ENCODE assay signal across 13 mouse cellular contexts in the genomic region with DNA sequence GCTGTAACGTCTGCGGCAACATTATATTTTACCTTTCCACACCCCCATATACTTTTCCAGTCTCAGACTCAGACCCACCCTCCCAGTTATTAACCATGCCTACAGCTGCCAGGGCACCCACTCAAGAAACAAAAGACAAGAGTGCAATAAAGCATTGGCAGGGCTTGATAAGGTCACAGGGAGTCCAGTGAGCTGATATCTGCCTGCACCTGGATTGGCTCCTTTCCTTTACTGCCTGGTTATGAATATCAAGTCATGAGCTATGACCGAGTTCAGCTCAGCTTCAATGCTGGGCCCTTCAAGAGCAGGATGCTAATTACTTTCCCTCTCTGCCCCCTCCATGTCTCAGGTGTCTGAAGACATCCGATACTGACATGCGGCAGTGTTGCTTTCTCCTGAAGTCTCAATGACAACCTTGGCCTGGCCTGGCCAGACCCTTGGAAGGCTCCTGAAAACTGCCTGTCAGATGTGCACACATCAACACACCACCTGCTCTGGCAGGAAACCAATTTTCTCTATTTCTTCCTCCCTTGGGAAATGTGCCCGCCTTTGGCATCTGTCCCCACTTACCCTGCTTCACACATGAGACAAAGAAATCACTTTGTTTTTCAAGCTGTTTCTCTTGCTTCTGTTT.
DNase-seq lines count a peak whose midpoint lies in the region; ATAC-seq and TF ChIP-seq lines count a peak whose summit lies in the region.
"Had no signal": no experiment of that assay in that cellular context is flagged by ENCODE, and none has a peak within 500 bp of the region (broad histone marks: within the 10 kb centered on the region; RNA-seq: fewer than 3 reads in every experiment).

No protein-coding gene starts in this region.

- intact Hi-C loops in left cerebral cortex, postnatal 10 days (cut with DNase I): no loop called here
- intact Hi-C loops in left cerebral cortex, adult 2 months (cut with DNase I): no loop called here

- 68% methylated on average over 6 of the region's 6 CpGs for WGBS in forebrain, embryonic 14.5 days
- WGBS in forebrain, embryonic 11.5 days: 90% methylated on average over 6 of the region's 6 CpGs
- WGBS in kidney, embryonic 15.5 days: 59% methylated on average over 6 of the region's 6 CpGs
- WGBS in embryonic facial prominence, embryonic 11.5 days: 51% methylated on average over 6 of the region's 6 CpGs
- 31% methylated on average over 6 of the region's 6 CpGs for WGBS in small intestine, adult 2 months

- peak; percentile 68 for DNase-seq in forebrain, embryonic 14.5 days (ENCODE audit: low spot score)
- DNase-seq in forebrain, embryonic 11.5 days (ENCODE audit: low spot score): no peak
- DNase-seq in kidney, adult 11 months: no peak
- peak; percentile 33 for DNase-seq in embryonic facial prominence, embryonic 11.5 days (ENCODE audit: low spot score)
- DNase-seq in left cerebral cortex, postnatal 10 days (ENCODE audit: extremely low spot score in 1 of 2, low spot score in 2 of 2): no peak
- no peak for DNase-seq in left cerebral cortex, adult 2 months (ENCODE audit: extremely low spot score in 1 of 2, low spot score in 2 of 2)
- DNase-seq: adrenal gland, adult 8-10 months; kidney, adult 8-10 months; thymus, postnatal 36 days had no signal

- peaks cover 7% of the 10 kb centered on the region; the same call in 1 of the 2 replicates for H3K4me1 ChIP-seq in forebrain, embryonic 14.5 days (ENCODE audit: control insufficient read depth, insufficient read depth, low read length)
- no peaks in the 10 kb centered on the region for H3K4me1 ChIP-seq in forebrain, embryonic 11.5 days (replicated peaks; ENCODE audit: control insufficient read depth, insufficient read depth, low read length)
- H3K4me1 ChIP-seq in kidney, embryonic 15.5 days: no peaks in the 10 kb centered on the region
- H3K4me1 ChIP-seq in embryonic facial prominence, embryonic 11.5 days (ENCODE audit: control insufficient read depth, insufficient read depth, low read length): no peaks in the 10 kb centered on the region
- peaks cover 4% of the 10 kb centered on the region; the same call in 1 of the 2 replicates for H3K4me1 ChIP-seq in small intestine, adult 2 months (ENCODE audit: control insufficient read depth, insufficient read depth, insufficient read length, low read length)

- peak; percentile 80 for ATAC-seq in forebrain, embryonic 14.5 days
- no peak for ATAC-seq in forebrain, embryonic 11.5 days (replicated peaks; ENCODE audit: low FRiP score)
- 0 out of 2 replicates have a peak, but pooled peaks have one; percentile 33 for ATAC-seq in kidney, embryonic 15.5 days (replicated peaks; ENCODE audit: low FRiP score)
- 0 out of 2 replicates have a peak, but pooled peaks have one; percentile 34 for ATAC-seq in embryonic facial prominence, embryonic 11.5 days (replicated peaks; ENCODE audit: insufficient number of reproducible peaks, low FRiP score, low TSS enrichment, low read depth)

- no peaks in the 10 kb centered on the region for H3K36me3 ChIP-seq in forebrain, embryonic 14.5 days (ENCODE audit: control insufficient read depth, insufficient read depth, low read length)
- H3K36me3 ChIP-seq in forebrain, embryonic 11.5 days (ENCODE audit: control insufficient read depth, insufficient read depth, low read length): no peaks in the 10 kb centered on the region
- H3K36me3 ChIP-seq in kidney, embryonic 15.5 days: no peaks in the 10 kb centered on the region
- H3K36me3 ChIP-seq in embryonic facial prominence, embryonic 11.5 days (replicated peaks; ENCODE audit: control insufficient read depth, insufficient read depth, low read depth, low read length): no peaks in the 10 kb centered on the region
- no peaks in the 10 kb centered on the region for H3K36me3 ChIP-seq in small intestine, adult 2 months (ENCODE audit: control insufficient read depth, insufficient read depth, low read length)
- H3K36me3 ChIP-seq: neural tube, embryonic 13.5 days had no signal

- H3K27me3 ChIP-seq in forebrain, embryonic 14.5 days (replicated peaks; ENCODE audit: control insufficient read depth, insufficient read depth, low read length): no peaks in the 10 kb centered on the region
- H3K27me3 ChIP-seq in forebrain, embryonic 11.5 days (ENCODE audit: control insufficient read depth, insufficient read depth, low read length): no peaks in the 10 kb centered on the region
- H3K27me3 ChIP-seq in kidney, embryonic 15.5 days: no peaks in the 10 kb centered on the region
- no peaks in the 10 kb centered on the region for H3K27me3 ChIP-seq in embryonic facial prominence, embryonic 11.5 days (ENCODE audit: control insufficient read depth, insufficient read depth, low read length)
- H3K27me3 ChIP-seq in small intestine, adult 2 months (ENCODE audit: control insufficient read depth, insufficient read depth, low read length): no peaks in the 10 kb centered on the region
- H3K27me3 ChIP-seq: neural tube, embryonic 13.5 days had no signal

- H3K9ac ChIP-seq in forebrain, embryonic 14.5 days (ENCODE audit: low read length): no peak overlapping the region
- H3K9ac ChIP-seq in forebrain, embryonic 11.5 days (ENCODE audit: low read length): no peak overlapping the region
- H3K9ac ChIP-seq in kidney, embryonic 15.5 days: no peak overlapping the region
- no peak overlapping the region for H3K9ac ChIP-seq in embryonic facial prominence, embryonic 11.5 days (replicated peaks; ENCODE audit: low read length)
- H3K9ac ChIP-seq: liver, embryonic 14.5 days; neural tube, embryonic 13.5 days had no signal

- no peak overlapping the region for H3K4me2 ChIP-seq in forebrain, embryonic 14.5 days (ENCODE audit: low read length)
- no peak overlapping the region for H3K4me2 ChIP-seq in forebrain, embryonic 11.5 days (ENCODE audit: low read depth, low read length, severe bottlenecking)
- no peak overlapping the region for H3K4me2 ChIP-seq in kidney, embryonic 15.5 days
- no peak overlapping the region for H3K4me2 ChIP-seq in embryonic facial prominence, embryonic 11.5 days (ENCODE audit: low read depth, low read length)
- H3K4me2 ChIP-seq: neural tube, embryonic 13.5 days had no signal

- TF ChIP-seq CTCF in small intestine, adult 2 months (IDR thresholded peaks at IDR 0.05; ENCODE audit: extremely low read depth, insufficient read length, insufficient replicate concordance, low read depth, low read length): no peak
- TF ChIP-seq CTCF in left cerebral cortex, adult 2 months (IDR thresholded peaks at IDR 0.05): no peak

- H3K4me3 ChIP-seq in forebrain, embryonic 14.5 days (ENCODE audit: low read depth, low read length): no peak overlapping the region
- H3K4me3 ChIP-seq in forebrain, embryonic 11.5 days (ENCODE audit: low read depth, low read length): no peak overlapping the region
- no peak overlapping the region for H3K4me3 ChIP-seq in kidney, embryonic 15.5 days (replicated peaks)
- no peak overlapping the region for H3K4me3 ChIP-seq in embryonic facial prominence, embryonic 11.5 days (ENCODE audit: low read depth, low read length)
- no peak overlapping the region for H3K4me3 ChIP-seq in small intestine, adult 2 months (ENCODE audit: low read depth, low read length)
- H3K4me3 ChIP-seq in left cerebral cortex, adult 2 months: no peak overlapping the region
- H3K4me3 ChIP-seq: neural tube, embryonic 13.5 days had no signal

- no peaks in the 10 kb centered on the region for H3K9me3 ChIP-seq in forebrain, embryonic 14.5 days (replicated peaks; ENCODE audit: control insufficient read depth, low read length)
- H3K9me3 ChIP-seq in forebrain, embryonic 11.5 days (ENCODE audit: control insufficient read depth, low read length): no peaks in the 10 kb centered on the region
- no peaks in the 10 kb centered on the region for H3K9me3 ChIP-seq in kidney, embryonic 15.5 days (replicated peaks)
- H3K9me3 ChIP-seq in embryonic facial prominence, embryonic 11.5 days (replicated peaks; ENCODE audit: control insufficient read depth, low read length): no peaks in the 10 kb centered on the region
- H3K9me3 ChIP-seq: neural tube, embryonic 13.5 days had no signal

- no peak for TF ChIP-seq POLR2A in small intestine, adult 2 months (IDR thresholded peaks at IDR 0.05; ENCODE audit: low read depth, low read length)

- H3K27ac ChIP-seq in forebrain, embryonic 14.5 days (ENCODE audit: low read depth, low read length): no peak overlapping the region
- H3K27ac ChIP-seq in forebrain, embryonic 11.5 days (ENCODE audit: low read depth, low read length): no peak overlapping the region
- no peak overlapping the region for H3K27ac ChIP-seq in kidney, embryonic 15.5 days
- no peak overlapping the region for H3K27ac ChIP-seq in embryonic facial prominence, embryonic 11.5 days (replicated peaks; ENCODE audit: low read depth, low read length)
- peak overlapping the region; percentile 51 for H3K27ac ChIP-seq in small intestine, adult 2 months (ENCODE audit: insufficient read depth, low read depth, low read length)
- no peak overlapping the region for H3K27ac ChIP-seq in left cerebral cortex, adult 2 months
- H3K27ac ChIP-seq: liver, embryonic 14.5 days; neural tube, embryonic 13.5 days had no signal

Comparison
In these comparisons a context has a peak if more than half of its experiments do, and no peak if none do; other contexts are left out.
1. DNase-seq: peak in forebrain, embryonic 14.5 days (single experiment) and embryonic facial prominence, embryonic 11.5 days (single experiment); none in forebrain, embryonic 11.5 days (single experiment), kidney, adult 11 months (single experiment), left cerebral cortex, postnatal 10 days (0 of 2) and left cerebral cortex, adult 2 months (0 of 2).